Mouse (Mus musculus) C2C12 (cell line): ENCODE data around the gene Pan3. TPM values are rescaled to one million over a fixed set of nuclear protein-coding genes. Genes with fewer than 3 reads are reported as not detected.

ENCODE experiments used
- H3K27me3 ChIP-seq: one replicate; pipeline ENCODE4 v1.6.1; 2011; ENCODE audit not compliant: control insufficient read depth, insufficient read depth, insufficient read length
- H3K36me3 ChIP-seq: one replicate; pipeline ENCODE4 v1.6.1; 2011; ENCODE audit not compliant: control insufficient read depth, insufficient read depth
- H3K4me3 ChIP-seq: one replicate; pipeline ENCODE4 v1.5.1; 2011; ENCODE audit warnings: mild to moderate bottlenecking, control low read depth; ENCODE audit not compliant: poor library complexity, insufficient read depth, severe bottlenecking
- H3K79me2 ChIP-seq: one replicate; pipeline ENCODE4 v1.6.1; 2011; ENCODE audit not compliant: control insufficient read depth, insufficient read depth
- H3K79me3 ChIP-seq: one replicate; pipeline ENCODE4 v1.6.1; 2011; ENCODE audit warnings: low read depth, control low read depth
- H3ac ChIP-seq: one replicate; pipeline ENCODE3; 2011; ENCODE audit warnings: low read depth; ENCODE audit not compliant: control insufficient read depth, insufficient read length
- CEBPB ChIP-seq: IDR thresholded peaks from one replicate; pipeline ENCODE4 v1.6.1; 2011; ENCODE audit warnings: low read depth, mild to moderate bottlenecking, control low read depth, moderate library complexity
- CTCF ChIP-seq: IDR thresholded peaks from one replicate; pipeline ENCODE4 v1.5.1; 2011; ENCODE audit not compliant: control insufficient read depth, insufficient read depth, insufficient read length
- FOSL1 ChIP-seq: IDR thresholded peaks from one replicate; pipeline ENCODE4 v1.8.0; 2011; ENCODE audit warnings: mild to moderate bottlenecking, low read length; ENCODE audit not compliant: poor library complexity, insufficient read depth, severe bottlenecking
- MAX ChIP-seq: IDR thresholded peaks from one replicate; pipeline ENCODE4 v1.6.1; 2011; ENCODE audit warnings: mild to moderate bottlenecking, control low read depth
- MYOD1 ChIP-seq: IDR thresholded peaks from one replicate; pipeline ENCODE4 v1.6.1; 2011; ENCODE audit warnings: low read depth; ENCODE audit not compliant: control insufficient read depth, insufficient read length
- MYOG ChIP-seq: IDR thresholded peaks from one replicate; pipeline ENCODE4 v1.6.1; 2011; ENCODE audit not compliant: control insufficient read depth, insufficient read length; ENCODE audit errors: extremely low read depth
- USF1 ChIP-seq: IDR thresholded peaks from one replicate; pipeline ENCODE4 v1.6.1; 2011; ENCODE audit warnings: low read depth, mild to moderate bottlenecking, control low read depth, moderate library complexity
- polyA plus RNA-seq: library from polyadenylated mRNA; unstranded; fragments of >200 nt; fragmentation: generic; extraction: Trizol; gene quantifications from one replicate; pipeline ENCODE4 v1.2.1, GENCODE M21; 2012; ENCODE audit warnings: missing spikeins

Pan3 gene
- polyA plus RNA-seq, 1 experiment: 12.8 TPM

DNA sequence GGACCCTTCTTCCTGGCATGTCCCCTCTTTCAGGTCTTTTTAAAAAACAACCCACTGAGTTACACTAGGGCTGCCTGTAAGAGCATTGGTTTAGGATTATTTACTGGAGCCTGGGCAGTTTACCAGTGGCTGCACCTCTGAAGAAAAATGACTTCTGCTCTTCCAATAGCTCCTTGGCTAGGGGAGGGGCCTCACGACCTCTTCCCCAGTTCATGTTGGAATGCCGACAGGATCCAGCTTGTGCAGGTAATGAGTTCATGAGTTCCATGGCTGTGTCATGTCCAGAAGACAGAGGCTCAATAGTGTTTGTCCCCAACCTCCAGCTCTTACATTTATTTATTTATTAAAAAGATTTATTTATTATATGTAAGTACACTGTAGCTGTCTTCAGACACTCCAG, 5.8 kb downstream of the Pan3 start:
- Histone ChIP-seq H3K36me3 (peaks cover 25% of the 10 kb centered on the region), H3ac (no peak overlapping the region), H3K27me3 (no peaks in the 10 kb centered on the region)

DNA sequence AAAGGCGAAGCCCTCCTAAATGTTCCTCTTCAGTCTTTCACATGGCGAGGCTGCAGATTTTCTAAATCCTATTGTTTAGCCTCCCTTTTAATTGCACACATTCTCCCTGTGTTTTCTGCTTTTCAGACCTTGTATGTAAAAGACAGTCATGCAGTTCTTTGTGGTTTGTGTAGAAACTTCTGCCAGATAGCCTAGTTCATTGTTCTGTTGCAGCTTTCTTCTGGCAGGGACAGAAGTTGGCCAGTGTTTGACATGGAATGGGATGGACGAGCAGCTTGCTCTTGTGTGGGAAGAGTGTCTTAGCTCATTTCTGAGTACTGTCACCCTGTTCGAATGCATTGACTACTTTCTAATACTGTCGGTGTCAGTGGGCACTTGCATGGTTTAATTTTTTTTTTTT, 6.5 kb downstream of the Pan3 start:
- H3K4me3 ChIP-seq: no peak overlapping the region
- peaks cover 93% of the 10 kb centered on the region for H3K79me3 ChIP-seq
- H3K79me2 ChIP-seq: peaks cover 100% of the 10 kb centered on the region
- H3ac ChIP-seq: no peak overlapping the region
- peaks cover 29% of the 10 kb centered on the region for H3K36me3 ChIP-seq
- TF ChIP-seq USF1 (no peak), CEBPB (no peak), CTCF (no peak), MYOG (no peak), FOSL1 (no peak), MAX (no peak), MYOD1 (no peak)
- H3K27me3 ChIP-seq: no peaks in the 10 kb centered on the region

More for the DNA sequence above, 5.8 kb downstream of the Pan3 start:
- TF ChIP-seq USF1: no peak
- no peak for TF ChIP-seq FOSL1
- TF ChIP-seq MAX: no peak
- no peak for TF ChIP-seq MYOD1
- TF ChIP-seq CEBPB: no peak
- no peak for TF ChIP-seq MYOG
- TF ChIP-seq CTCF: no peak
- peaks cover 100% of the 10 kb centered on the region for H3K79me2 ChIP-seq
- peaks cover 87% of the 10 kb centered on the region for H3K79me3 ChIP-seq
- H3K4me3 ChIP-seq: no peak overlapping the region

DNA sequence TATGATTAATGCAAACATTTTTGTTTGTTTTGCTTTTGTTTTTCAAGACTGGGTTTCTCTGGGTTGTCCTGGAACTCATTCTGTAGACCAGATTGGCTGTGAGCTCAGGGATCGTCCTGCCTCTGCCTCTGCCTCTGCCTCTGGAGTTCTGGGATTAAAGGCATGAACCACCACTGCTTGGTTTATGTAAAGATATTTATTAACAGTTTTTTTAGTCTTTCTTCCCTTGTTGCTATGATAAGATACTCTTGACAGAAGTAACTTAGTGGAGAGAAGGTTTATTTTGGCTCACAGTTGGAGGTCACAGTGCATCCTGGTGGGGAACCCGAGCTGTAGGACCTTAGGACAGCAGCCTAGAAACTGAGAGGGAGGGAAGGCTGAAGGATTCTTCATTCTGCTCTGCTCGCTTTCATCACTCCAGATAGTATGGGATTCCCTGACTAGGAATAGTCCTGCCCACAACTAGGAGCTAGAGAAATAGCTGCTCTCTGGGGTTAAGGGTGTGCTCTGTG, 11.1 kb downstream of the Pan3 start:
- Histone ChIP-seq H3K36me3 (peaks cover 21% of the 10 kb centered on the region), H3K79me3 (peaks cover 93% of the 10 kb centered on the region), H3K27me3 (no peaks in the 10 kb centered on the region), H3K79me2 (peaks cover 100% of the 10 kb centered on the region), H3ac (no peak overlapping the region), H3K4me3 (no peak overlapping the region)
- no peak for TF ChIP-seq MAX
- TF ChIP-seq MYOG: no peak
- no peak for TF ChIP-seq CTCF
- no peak for TF ChIP-seq MYOD1
- no peak for TF ChIP-seq USF1
- no peak for TF ChIP-seq CEBPB
- TF ChIP-seq FOSL1: no peak

DNA sequence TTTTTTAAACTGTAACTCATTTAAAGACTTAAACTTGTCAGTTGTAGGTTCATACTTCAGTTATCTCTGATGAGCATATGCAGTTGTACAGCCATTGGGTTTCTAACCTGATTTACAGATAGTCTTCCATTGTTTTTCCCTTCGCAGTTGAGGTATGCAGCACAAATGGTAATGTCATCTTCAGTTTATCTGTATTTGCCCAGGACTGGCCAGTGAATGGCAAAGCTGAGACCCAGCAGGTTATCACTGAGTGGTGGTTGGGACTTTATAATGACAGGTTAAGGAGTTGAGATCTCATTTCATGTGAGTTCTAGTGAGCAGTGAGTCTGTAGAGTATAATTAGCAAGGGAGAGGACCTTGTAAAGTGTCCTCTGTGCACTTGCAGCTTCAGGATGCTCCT, 12.0 kb downstream of the Pan3 start:
- no peak overlapping the region for H3K4me3 ChIP-seq
- TF ChIP-seq CTCF: no peak
- TF ChIP-seq CEBPB: no peak
- TF ChIP-seq MYOD1: no peak
- no peak for TF ChIP-seq USF1
- no peak for TF ChIP-seq FOSL1
- TF ChIP-seq MYOG: no peak
- no peak for TF ChIP-seq MAX
- peaks cover 21% of the 10 kb centered on the region for H3K36me3 ChIP-seq
- peaks cover 94% of the 10 kb centered on the region for H3K79me3 ChIP-seq
- no peaks in the 10 kb centered on the region for H3K27me3 ChIP-seq
- H3ac ChIP-seq: no peak overlapping the region
- H3K79me2 ChIP-seq: peaks cover 100% of the 10 kb centered on the region

DNA sequence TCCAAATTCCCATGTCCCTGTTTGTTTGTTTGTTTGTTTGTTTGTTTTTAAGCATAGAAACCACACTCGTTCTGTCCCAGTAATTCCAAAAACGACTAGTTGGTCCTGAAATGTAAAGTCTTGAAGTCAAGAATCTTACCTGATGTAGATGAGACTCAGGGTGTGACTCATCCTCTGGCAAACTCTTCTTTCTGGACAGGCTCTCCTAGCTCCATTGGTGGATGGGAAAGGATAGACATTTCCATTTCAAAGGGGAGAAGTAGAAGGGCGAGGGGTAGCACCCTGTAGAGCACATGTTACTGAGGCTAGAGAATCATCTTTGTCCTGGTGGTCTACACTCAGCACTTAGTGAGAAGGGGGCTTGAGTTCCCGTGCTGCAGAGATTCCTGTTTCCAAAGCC, 12.8 kb downstream of the Pan3 start:
- Histone ChIP-seq H3K79me3 (peaks cover 94% of the 10 kb centered on the region), H3K79me2 (peaks cover 100% of the 10 kb centered on the region), H3K36me3 (peaks cover 21% of the 10 kb centered on the region), H3K4me3 (no peak overlapping the region), H3K27me3 (no peaks in the 10 kb centered on the region), H3ac (no peak overlapping the region)
- TF ChIP-seq USF1: no peak
- no peak for TF ChIP-seq FOSL1
- TF ChIP-seq CTCF: no peak
- no peak for TF ChIP-seq MYOD1
- TF ChIP-seq CEBPB: no peak
- TF ChIP-seq MAX: no peak
- no peak for TF ChIP-seq MYOG

DNA sequence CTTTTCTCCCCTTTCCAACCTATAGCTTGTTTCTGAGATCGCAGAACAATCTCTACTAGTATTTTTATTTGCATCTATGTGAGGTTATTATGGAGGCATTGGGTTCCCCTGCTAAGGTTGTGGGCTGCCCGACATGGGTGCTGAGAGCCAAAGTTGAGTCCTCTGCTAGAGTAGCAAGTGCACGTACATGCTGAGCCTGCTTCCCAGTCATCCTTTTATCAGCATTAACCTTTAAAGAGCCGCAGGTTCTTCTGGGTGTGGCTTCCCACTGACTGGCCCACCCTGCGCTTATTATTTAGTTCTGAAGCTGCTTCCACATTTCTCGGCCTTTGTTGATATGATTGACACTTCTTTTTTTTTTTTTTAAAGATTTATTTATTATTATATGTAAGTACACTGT, 14.3 kb downstream of the Pan3 start:
- no peak for TF ChIP-seq FOSL1
- no peak for TF ChIP-seq USF1
- no peak for TF ChIP-seq MYOD1
- no peak for TF ChIP-seq CEBPB
- TF ChIP-seq CTCF: no peak
- Histone ChIP-seq H3K4me3 (no peak overlapping the region), H3ac (no peak overlapping the region), H3K36me3 (peaks cover 8% of the 10 kb centered on the region), H3K79me3 (peaks cover 93% of the 10 kb centered on the region), H3K79me2 (peaks cover 100% of the 10 kb centered on the region), H3K27me3 (no peaks in the 10 kb centered on the region)
